Mouse (Mus musculus) limb, embryonic 15.5 days (tissue): ENCODE measurements around the gene Crybb2. TPM values are rescaled to one million over a fixed set of nuclear protein-coding genes. Genes with fewer than 3 reads are reported as not detected.
A peak's percentile ranks its signal among the peaks of the same experiment; 100 is the strongest.

Experiments used
- ATAC-seq: fragments of 200-750 bp; cut with Nextera tagmentation; 2 replicates; pipeline ENCODE4 v1.8.0; 2017; ENCODE audit warnings: low read depth, moderate TSS enrichment; ENCODE audit not compliant: insufficient number of reproducible peaks, low FRiP score, low TSS enrichment
- H3K27ac ChIP-seq: fragments of 300-500 bp; sonication (generic); 2 replicates; pipeline ENCODE4 v1.5.1; 2015; ENCODE audit warnings: moderate library complexity, mild to moderate bottlenecking, inconsistent platforms
- H3K27me3 ChIP-seq: fragments of 300-500 bp; sonication (generic); 2 replicates; pipeline ENCODE4 v1.6.1; 2015; ENCODE audit warnings: inconsistent platforms
- H3K36me3 ChIP-seq: fragments of 300-500 bp; sonication (generic); 2 replicates; pipeline ENCODE4 v1.6.1; 2015; ENCODE audit warnings: inconsistent platforms
- H3K4me1 ChIP-seq: fragments of 300-500 bp; sonication (generic); 2 replicates; pipeline ENCODE4 v1.6.1; 2015; ENCODE audit warnings: inconsistent platforms
- H3K4me2 ChIP-seq: fragments of 300-500 bp; sonication (generic); 2 replicates; pipeline ENCODE4 v1.6.1; 2015; ENCODE audit warnings: mild to moderate bottlenecking, inconsistent platforms
- H3K4me3 ChIP-seq: fragments of 300-500 bp; sonication (generic); 2 replicates; pipeline ENCODE4 v1.5.1; 2015; ENCODE audit warnings: mild to moderate bottlenecking, inconsistent platforms
- H3K9ac ChIP-seq: fragments of 300-500 bp; sonication (generic); 2 replicates; pipeline ENCODE4 v1.6.1; 2015; ENCODE audit warnings: inconsistent platforms
- H3K9me3 ChIP-seq: fragments of 300-500 bp; sonication (generic); 2 replicates; pipeline ENCODE4 v1.6.1; 2016; ENCODE audit warnings: inconsistent platforms
- WGBS: fragments of 180-500 bp; shearing (Covaris S2); methylation state at CpG from one replicate; pipeline ENCODE4 v1.1.7; 2015; 5-methylcytosine and 5-hydroxymethylcytosine counted together
- polyA plus RNA-seq: library from polyadenylated mRNA; unstranded; fragments of >200 nt; fragmentation: Nextera tagmentation; extraction: Ambion mirVana; gene quantifications from 2 replicates; pipeline ENCODE4 v1.2.1, GENCODE M21; 2015

Gene Crybb2
- polyA plus RNA-seq, 1 experiment from 2014 or later, result not detected

DNA sequence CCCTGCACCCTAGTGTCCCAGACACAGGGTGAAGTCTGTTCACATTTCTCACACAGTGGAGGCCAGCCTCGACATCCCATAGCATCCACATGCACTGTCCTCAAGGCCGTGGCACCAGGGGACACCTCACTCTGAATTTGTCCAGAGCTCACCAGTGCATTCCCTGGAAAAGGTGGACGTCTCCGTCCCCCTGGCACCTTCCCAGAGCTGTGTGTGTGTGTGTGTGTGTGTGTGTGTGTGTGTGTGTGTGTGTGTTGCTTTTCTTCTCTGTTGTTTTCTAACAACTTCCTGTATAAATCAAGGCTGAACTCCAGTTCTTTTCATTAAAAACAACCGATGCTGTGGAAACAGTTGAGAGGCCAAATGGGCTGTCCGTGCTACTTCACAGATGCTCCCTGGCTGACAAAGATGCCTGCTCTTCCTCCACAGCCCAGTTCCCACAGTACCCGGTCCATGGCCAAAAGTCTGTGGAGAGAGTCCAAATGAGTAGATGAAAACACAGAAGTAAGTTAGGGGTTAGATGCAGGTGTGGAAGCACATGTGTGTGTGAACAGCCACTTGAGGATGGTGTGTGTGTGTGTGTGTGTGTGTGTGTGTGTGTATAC, 19.2 kb downstream of the Crybb2 start:
- no peak overlapping the region for H3K9ac ChIP-seq
- no peak overlapping the region for H3K4me3 ChIP-seq
- no peaks in the 10 kb centered on the region for H3K36me3 ChIP-seq
- H3K4me1 ChIP-seq, result no peaks in the 10 kb centered on the region
- no peak overlapping the region for H3K4me2 ChIP-seq
- H3K27me3 ChIP-seq, result 0 out of 2 replicates have a peak, but pooled peaks cover 5% of the 10 kb centered on the region
- whole genome bisulfite sequencing, result 48% methylated on average over 7 of the region's 7 CpGs
- H3K9me3 ChIP-seq, result no peaks in the 10 kb centered on the region
- H3K27ac ChIP-seq, result no peak overlapping the region
- no peak for ATAC-seq

DNA sequence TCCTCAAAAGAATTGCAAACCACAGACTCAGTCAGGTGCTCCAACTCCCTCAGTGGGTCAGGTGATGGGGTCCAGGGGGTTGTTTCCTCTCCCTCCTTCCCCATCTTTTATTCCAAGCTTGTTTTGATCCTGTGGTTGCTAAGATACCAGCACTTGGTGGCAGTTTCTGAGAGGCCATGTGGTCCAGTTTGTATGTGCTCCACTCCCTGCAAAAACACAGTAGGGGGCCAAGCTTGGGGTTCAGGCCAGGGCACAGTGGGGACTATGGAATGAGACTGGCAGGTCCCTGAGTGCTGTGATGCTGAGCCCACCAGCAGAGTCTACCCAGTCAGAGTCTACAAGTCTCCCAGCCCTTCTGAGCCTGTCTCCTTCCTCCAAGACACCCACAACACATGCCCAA, 20.0 kb downstream of the Crybb2 start:
- ATAC-seq, result no peak
- Histone ChIP-seq H3K9me3 (no peaks in the 10 kb centered on the region), H3K27ac (no peak overlapping the region), H3K9ac (no peak overlapping the region), H3K27me3 (no peaks in the 10 kb centered on the region), H3K4me1 (no peaks in the 10 kb centered on the region), H3K36me3 (no peaks in the 10 kb centered on the region), H3K4me2 (no peak overlapping the region), H3K4me3 (no peak overlapping the region)

DNA sequence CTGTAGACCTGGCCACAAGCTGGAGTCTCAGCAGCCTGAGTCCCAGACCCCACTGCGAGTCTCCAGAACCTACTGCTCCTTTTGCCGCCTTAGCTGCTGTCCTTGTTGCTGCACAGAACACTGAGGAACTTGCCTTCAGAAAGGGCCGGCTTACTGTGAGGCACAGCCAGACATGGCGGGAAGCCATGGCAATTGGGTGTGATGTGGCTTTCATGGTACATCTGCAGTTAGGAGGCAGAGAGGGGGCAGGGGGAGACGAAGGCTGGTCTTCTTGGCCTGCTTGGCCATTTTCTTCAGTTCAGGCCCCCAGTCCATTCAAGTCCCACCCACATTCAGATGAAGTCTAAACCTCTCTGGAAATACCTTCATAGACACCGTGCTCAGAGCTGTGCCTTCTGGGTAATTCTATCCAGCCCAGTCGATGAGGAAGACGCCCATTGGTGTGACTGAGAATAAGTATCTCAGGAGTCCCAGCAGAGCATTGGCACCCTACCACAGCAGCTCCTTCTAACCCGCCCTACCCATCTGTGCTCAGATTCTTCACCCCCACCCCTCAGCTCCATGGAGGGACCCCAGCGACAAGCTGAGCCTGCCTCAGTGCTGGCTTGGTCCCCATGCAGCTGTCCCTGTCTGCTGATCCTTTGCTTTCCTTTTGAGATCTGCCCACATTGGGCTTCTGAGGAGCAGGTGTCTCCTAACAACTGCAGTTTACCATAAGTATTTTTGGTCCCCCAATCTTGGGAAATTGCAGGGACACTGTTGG, 24.2 kb downstream of the Crybb2 start:
- WGBS, result 74% methylated on average over 10 of the region's 10 CpGs

DNA sequence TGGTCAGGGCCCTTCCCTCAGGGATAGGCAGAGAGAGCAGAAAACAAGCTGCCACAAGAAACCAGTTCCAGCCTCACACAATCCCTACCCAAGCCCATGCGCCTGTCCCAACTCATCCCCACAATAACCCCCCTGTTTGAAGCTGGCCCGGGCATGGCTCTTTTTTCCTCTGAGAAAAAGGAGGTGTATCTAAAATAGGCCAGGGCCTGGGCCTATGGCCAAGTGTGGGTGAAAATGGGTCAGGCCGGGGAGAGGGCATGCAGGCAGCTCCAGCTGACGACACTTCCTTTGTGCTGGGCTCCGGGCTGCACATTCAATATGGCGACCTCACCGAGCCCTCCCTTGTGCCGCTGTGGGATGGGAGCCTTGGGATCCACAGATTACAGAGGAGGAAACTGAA, 26.4 kb downstream of the Crybb2 start:
- Histone ChIP-seq H3K27me3 (no peaks in the 10 kb centered on the region), H3K27ac (no peak overlapping the region), H3K4me2 (no peak overlapping the region), H3K9me3 (no peaks in the 10 kb centered on the region), H3K9ac (no peak overlapping the region), H3K36me3 (no peaks in the 10 kb centered on the region), H3K4me1 (0 out of 2 replicates have a peak, but pooled peaks cover 10% of the 10 kb centered on the region), H3K4me3 (no peak overlapping the region)
- WGBS, result 86% methylated on average over 8 of the region's 8 CpGs
- ATAC-seq, result no peak

More for the DNA sequence above, 24.2 kb downstream of the Crybb2 start:
- Histone ChIP-seq H3K9me3 (no peaks in the 10 kb centered on the region), H3K4me1 (0 out of 2 replicates have a peak, but pooled peaks cover 9% of the 10 kb centered on the region), H3K4me2 (no peak overlapping the region), H3K36me3 (no peaks in the 10 kb centered on the region), H3K27me3 (no peaks in the 10 kb centered on the region), H3K4me3 (no peak overlapping the region), H3K9ac (no peak overlapping the region), H3K27ac (no peak overlapping the region)
- 0 out of 2 replicates have a peak, but pooled peaks have one; percentile 36 for ATAC-seq

DNA sequence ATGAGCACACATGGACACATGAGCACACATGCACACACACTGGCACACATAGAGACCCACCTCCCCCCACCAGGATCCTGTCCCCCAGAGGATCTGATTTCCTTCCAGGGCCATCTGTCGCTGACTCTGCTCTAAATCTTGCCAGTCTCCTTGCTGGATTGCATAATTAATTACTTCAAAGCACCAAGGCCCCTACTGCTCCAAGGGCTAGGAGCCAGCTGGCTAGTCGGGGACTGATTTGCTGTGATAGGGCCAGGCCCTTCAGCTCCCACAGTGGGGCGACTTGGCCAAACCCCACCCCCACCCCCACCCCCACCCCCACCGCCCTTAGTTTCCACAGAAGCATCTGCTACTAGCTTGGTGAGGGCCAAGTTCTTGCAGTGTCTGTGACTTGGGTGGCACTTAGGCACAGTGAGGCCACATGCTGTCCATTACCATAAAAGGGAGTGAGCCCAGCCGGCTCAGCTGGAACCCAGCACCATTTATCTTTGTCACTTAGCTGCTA, 28.3 kb downstream of the Crybb2 start:
- no peak overlapping the region for H3K9ac ChIP-seq
- H3K4me1 ChIP-seq, result peaks cover 11% of the 10 kb centered on the region; the same call in 1 of the 2 replicates
- WGBS, result 17% methylated on average over 5 of the region's 5 CpGs
- H3K27me3 ChIP-seq, result no peaks in the 10 kb centered on the region
- peak; percentile 16; the same call in 1 of the 2 replicates for ATAC-seq
- no peaks in the 10 kb centered on the region for H3K36me3 ChIP-seq
- no peak overlapping the region for H3K4me3 ChIP-seq
- H3K9me3 ChIP-seq, result no peaks in the 10 kb centered on the region
- no peak overlapping the region for H3K4me2 ChIP-seq
- H3K27ac ChIP-seq, result no peak overlapping the region

- no peak overlapping the region for H3K9ac ChIP-seq
- H3K27me3 ChIP-seq, result no peaks in the 10 kb centered on the region
- no peak overlapping the region for H3K4me2 ChIP-seq
- no peaks in the 10 kb centered on the region for H3K9me3 ChIP-seq
- H3K36me3 ChIP-seq, result no peaks in the 10 kb centered on the region
- peaks cover 19% of the 10 kb centered on the region for H3K4me1 ChIP-seq
- no peak overlapping the region for H3K4me3 ChIP-seq
- H3K27ac ChIP-seq, result no peak overlapping the region
- WGBS, result 44% methylated on average over 6 of the region's 6 CpGs
- no peak for ATAC-seq
Observed at GRCm38 (mm10) chr5:113040776-113041175, 29.1 kb downstream of the Crybb2 start.

DNA sequence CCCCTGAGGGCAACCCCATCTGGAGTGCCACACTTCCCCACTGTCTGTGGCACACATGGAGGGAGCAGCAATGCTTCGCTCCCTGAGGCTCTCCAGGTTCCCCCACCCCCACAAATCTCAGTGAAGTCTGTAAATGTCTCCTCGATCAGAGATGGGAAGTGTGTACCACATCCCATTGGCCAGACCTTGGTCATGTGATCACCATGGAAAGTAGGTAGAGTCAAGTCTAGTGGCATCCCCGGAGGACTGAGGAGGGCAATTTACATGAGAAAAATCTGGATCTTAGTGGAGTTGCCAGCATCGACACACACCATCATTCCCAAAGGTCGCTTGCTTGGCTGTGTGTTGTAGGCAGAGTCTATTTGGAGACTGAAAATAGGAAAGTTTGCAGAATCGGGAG, 31.3 kb downstream of the Crybb2 start:
- Histone ChIP-seq H3K4me1 (peaks cover 32% of the 10 kb centered on the region), H3K4me3 (no peak overlapping the region), H3K36me3 (no peaks in the 10 kb centered on the region), H3K4me2 (no peak overlapping the region), H3K27ac (no peak overlapping the region), H3K27me3 (no peaks in the 10 kb centered on the region), H3K9ac (no peak overlapping the region), H3K9me3 (no peaks in the 10 kb centered on the region)
- no peak for ATAC-seq
- 80% methylated on average over 6 of the region's 6 CpGs for WGBS

GRCm38 (mm10) chr5:113035094-113036047, 34.5 kb downstream of the Crybb2 start:
- ATAC-seq, result no peak
- Histone ChIP-seq H3K9me3 (no peaks in the 10 kb centered on the region), H3K4me1 (peaks cover 28% of the 10 kb centered on the region), H3K27me3 (no peaks in the 10 kb centered on the region), H3K9ac (no peak overlapping the region), H3K27ac (peak overlapping the region; percentile 47), H3K4me2 (no peak overlapping the region), H3K4me3 (no peak overlapping the region), H3K36me3 (no peaks in the 10 kb centered on the region)
- WGBS, result 44% methylated on average over 10 of the region's 10 CpGs

DNA sequence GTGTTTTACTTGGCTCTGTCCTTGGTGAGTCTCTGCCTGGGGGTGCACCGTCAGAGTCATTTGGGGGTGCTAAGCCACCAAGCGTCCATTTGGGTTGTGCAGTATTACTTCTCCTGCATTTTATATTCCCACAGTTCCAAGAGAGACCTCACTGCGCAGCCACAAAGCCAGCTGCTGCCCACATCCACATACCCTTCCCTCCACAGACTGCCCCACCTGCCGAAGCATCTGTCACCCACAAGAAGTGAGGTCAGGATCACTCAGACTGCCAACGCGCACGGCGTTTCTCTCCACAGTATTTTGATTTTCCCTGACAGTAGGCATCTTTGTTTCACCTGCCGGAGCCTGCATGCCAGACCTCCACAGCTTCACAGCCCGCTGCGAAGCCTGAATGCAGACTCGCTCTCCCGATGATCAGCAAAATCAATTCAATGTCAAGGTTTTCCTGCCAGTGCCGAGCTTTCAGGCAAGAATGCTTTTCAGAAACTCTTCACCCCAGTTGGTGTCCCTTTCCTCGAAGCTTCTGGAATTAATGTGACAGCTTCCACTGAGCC, 38.6 kb downstream of the Crybb2 start:
- no peak overlapping the region for H3K4me2 ChIP-seq
- no peaks in the 10 kb centered on the region for H3K36me3 ChIP-seq
- H3K4me3 ChIP-seq, result no peak overlapping the region
- WGBS, result 57% methylated on average over 15 of the region's 15 CpGs
- H3K9me3 ChIP-seq, result no peaks in the 10 kb centered on the region
- H3K27ac ChIP-seq, result no peak overlapping the region
- H3K27me3 ChIP-seq, result no peaks in the 10 kb centered on the region
- ATAC-seq, result no peak
- no peak overlapping the region for H3K9ac ChIP-seq
- H3K4me1 ChIP-seq, result peaks cover 24% of the 10 kb centered on the region

GRCm38 (mm10) chr5:113030082-113030481, 39.8 kb downstream of the Crybb2 start:
- no peak for ATAC-seq
- Histone ChIP-seq H3K4me3 (no peak overlapping the region), H3K9ac (no peak overlapping the region), H3K27ac (no peak overlapping the region), H3K9me3 (no peaks in the 10 kb centered on the region), H3K36me3 (no peaks in the 10 kb centered on the region), H3K4me2 (no peak overlapping the region), H3K27me3 (no peaks in the 10 kb centered on the region), H3K4me1 (peaks cover 14% of the 10 kb centered on the region)
- WGBS, result 69% methylated on average over 3 of the region's 3 CpGs

- no peaks in the 10 kb centered on the region for H3K27me3 ChIP-seq
- 77% methylated on average over 5 of the region's 5 CpGs for WGBS
- H3K36me3 ChIP-seq, result no peaks in the 10 kb centered on the region
- no peaks in the 10 kb centered on the region for H3K9me3 ChIP-seq
- H3K9ac ChIP-seq, result no peak overlapping the region
- ATAC-seq, result no peak
- no peak overlapping the region for H3K4me3 ChIP-seq
- H3K27ac ChIP-seq, result no peak overlapping the region
- H3K4me2 ChIP-seq, result no peak overlapping the region
- peaks cover 16% of the 10 kb centered on the region for H3K4me1 ChIP-seq
Observed at GRCm38 (mm10) chr5:113026706-113027105, 43.2 kb downstream of the Crybb2 start.
